Mouse (Mus musculus) frontal cortex, postnatal 10 days (tissue): ENCODE measurements around the gene Ccdc86.
A peak's percentile ranks its signal among the peaks of the same experiment; 100 is the strongest.

Experiments used
- DNase-seq, 2 experiments: peaks; one replicate each; pipeline ENCODE4 v3.0.0; 2022; ENCODE audit warnings: low spot score in 2 of 2, mixed read lengths in 1 of 2

The Ccdc86 gene

GRCm38 (mm10) chr19:10949558-10949957 lies 492 bp upstream of the Ccdc86 start:
- no peak for DNase-seq

- peak in 1 of 2 experiments; percentile 20 for DNase-seq
Measured at GRCm38 (mm10) chr19:10948416-10948815, 650 bp downstream of the Ccdc86 start.

- no peak for DNase-seq
Measured at GRCm38 (mm10) chr19:10947219-10947618, 1.8 kb downstream of the Ccdc86 start.

- DNase-seq, result no peak
Measured at GRCm38 (mm10) chr19:10946506-10946905, 2.6 kb downstream of the Ccdc86 start.

- DNase-seq, result no peak
Measured at GRCm38 (mm10) chr19:10943955-10944354, 5.1 kb downstream of the Ccdc86 start.

GRCm38 (mm10) chr19:10940801-10941457 lies 8.1 kb downstream of the Ccdc86 start:
- DNase-seq, result peak in 1 of 2 experiments; percentile 31

GRCm38 (mm10) chr19:10940097-10940800 lies 8.8 kb downstream of the Ccdc86 start:
- DNase-seq, result peak in 1 of 2 experiments; percentile 67

- no peak for DNase-seq
Measured at GRCm38 (mm10) chr19:10938771-10939170, 10.3 kb downstream of the Ccdc86 start.

GRCm38 (mm10) chr19:10937110-10937563 lies 11.9 kb downstream of the Ccdc86 start, which contains the start of gene Ptgdr2:
Ptgdr2 (plus strand) TSS chr19:10937160.
- DNase-seq, result no peak

- no peak for DNase-seq
Measured at GRCm38 (mm10) chr19:10936077-10936476, 13.0 kb downstream of the Ccdc86 start.

- DNase-seq, result no peak
Measured at GRCm38 (mm10) chr19:10935029-10935428, 14.0 kb downstream of the Ccdc86 start.

- DNase-seq, result no peak
Measured at GRCm38 (mm10) chr19:10930641-10931040, 18.4 kb downstream of the Ccdc86 start.

- DNase-seq, result no peak
Measured at GRCm38 (mm10) chr19:10926666-10927065, 22.4 kb downstream of the Ccdc86 start.

GRCm38 (mm10) chr19:10926123-10926621 lies 22.9 kb downstream of the Ccdc86 start:
- DNase-seq, result no peak

- DNase-seq, result no peak
Measured at GRCm38 (mm10) chr19:10924220-10924619, 24.8 kb downstream of the Ccdc86 start.

- no peak for DNase-seq
Measured at GRCm38 (mm10) chr19:10921058-10921457, 28.0 kb downstream of the Ccdc86 start.

GRCm38 (mm10) chr19:10920532-10920931 lies 28.5 kb downstream of the Ccdc86 start, which contains the start of gene Zp1:
Zp1 (minus strand) TSS chr19:10920632.
- DNase-seq, result no peak

GRCm38 (mm10) chr19:10918321-10918991 lies 30.6 kb downstream of the Ccdc86 start:
- no peak for DNase-seq

- no peak for DNase-seq
Measured at GRCm38 (mm10) chr19:10916506-10916905, 32.6 kb downstream of the Ccdc86 start.

- no peak for DNase-seq
Measured at GRCm38 (mm10) chr19:10914870-10915269, 34.2 kb downstream of the Ccdc86 start.

- DNase-seq, result no peak
Measured at GRCm38 (mm10) chr19:10914291-10914690, 34.8 kb downstream of the Ccdc86 start.

GRCm38 (mm10) chr19:10909087-10909721 lies 39.9 kb downstream of the Ccdc86 start:
- no peak for DNase-seq
